Mouse (Mus musculus): Measurements from ENCODE around the gene Gm28635.

Gene Gm28635

DNA sequence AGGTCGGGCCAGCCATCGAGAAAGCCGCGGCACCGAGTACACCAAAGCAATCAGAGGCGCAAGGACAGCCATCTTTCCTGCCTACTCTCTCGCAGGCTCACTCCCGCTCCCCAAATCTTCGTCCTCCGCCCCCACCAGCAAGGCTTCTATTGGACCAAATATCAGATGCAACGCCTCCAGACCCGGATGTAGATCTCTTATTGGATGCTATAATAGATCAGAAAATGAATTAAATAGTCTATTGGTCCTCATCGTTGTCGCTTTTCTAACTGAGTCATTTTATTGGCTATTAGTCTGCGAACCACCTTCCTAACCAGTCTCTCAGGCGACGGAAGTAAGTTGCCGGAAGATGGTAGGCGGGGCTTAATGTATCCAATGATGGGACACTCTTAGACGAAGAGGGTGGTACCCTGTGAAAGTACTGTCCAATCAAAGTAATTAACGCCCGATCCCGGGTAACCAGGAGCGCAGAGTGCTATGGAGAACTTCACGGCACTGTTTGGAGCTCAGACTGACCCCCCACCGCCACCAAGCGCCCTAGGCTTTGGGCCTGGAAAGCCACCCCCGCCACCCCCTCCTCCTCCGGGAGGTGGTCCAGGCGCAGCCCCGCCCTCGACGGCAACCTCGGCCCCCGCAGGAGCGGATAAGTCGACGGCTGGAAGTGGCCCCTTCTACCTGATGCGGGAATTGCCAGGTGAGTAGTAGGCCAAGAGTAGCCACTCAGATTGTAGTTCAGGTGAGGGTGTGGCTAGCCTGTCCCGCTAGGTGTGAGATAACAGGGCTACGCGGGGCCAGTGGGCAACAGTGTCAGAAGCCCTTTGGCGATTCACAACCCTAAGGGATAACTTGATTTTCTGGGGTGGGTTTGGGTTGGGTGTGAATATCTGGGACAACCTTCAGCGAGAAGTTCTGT is at the start of gene Gm28635, which contains the start of gene Med19:
Gene Gm28635, minus strand, starts transcription at position 74 of the 913 bp plus-strand sequence.
Gene Med19, plus strand, starts transcription at position 435 of the 913 bp plus-strand sequence.
- peak; percentile 96 for DNase-seq (ENCODE audit: low spot score)

- peak; percentile 93 for DNase-seq (ENCODE audit: low spot score)
These were observed 49.5 kb upstream of the Gm28635 start, which contains the start of gene Clp1 for GRCm38 (mm10) chr2:84727172-84727858. Clp1 (minus strand) TSS chr2:84727350.

DNA sequence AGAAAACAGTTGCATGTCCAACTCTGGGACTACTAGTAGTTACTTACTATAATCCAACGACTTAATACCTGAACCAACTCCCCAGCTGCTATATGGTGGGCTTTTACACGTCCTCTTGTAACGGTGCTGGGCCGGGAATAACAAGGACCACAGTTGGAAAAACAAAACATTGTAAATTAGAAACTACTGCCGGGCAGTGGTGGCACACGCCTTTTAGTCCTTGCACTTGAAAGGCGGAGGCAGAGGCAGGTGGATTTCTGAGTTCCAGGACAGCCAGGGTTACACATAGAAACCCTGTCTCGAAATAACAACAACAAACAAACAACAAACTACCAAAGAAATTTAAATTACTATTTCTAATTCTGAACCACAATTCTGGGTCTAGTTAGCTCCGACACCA is 48.9 kb upstream of the Gm28635 start:
- DNase-seq (ENCODE audit: low spot score), result no peak

- DNase-seq (ENCODE audit: low spot score), result no peak
These were observed 47.9 kb upstream of the Gm28635 start for GRCm38 (mm10) chr2:84725770-84726169.

- DNase-seq (ENCODE audit: low spot score), result no peak
These were observed 46.0 kb upstream of the Gm28635 start for GRCm38 (mm10) chr2:84723856-84724255.

- no peak for DNase-seq (ENCODE audit: low spot score)
These were observed 43.3 kb upstream of the Gm28635 start for GRCm38 (mm10) chr2:84721182-84721581.

DNA sequence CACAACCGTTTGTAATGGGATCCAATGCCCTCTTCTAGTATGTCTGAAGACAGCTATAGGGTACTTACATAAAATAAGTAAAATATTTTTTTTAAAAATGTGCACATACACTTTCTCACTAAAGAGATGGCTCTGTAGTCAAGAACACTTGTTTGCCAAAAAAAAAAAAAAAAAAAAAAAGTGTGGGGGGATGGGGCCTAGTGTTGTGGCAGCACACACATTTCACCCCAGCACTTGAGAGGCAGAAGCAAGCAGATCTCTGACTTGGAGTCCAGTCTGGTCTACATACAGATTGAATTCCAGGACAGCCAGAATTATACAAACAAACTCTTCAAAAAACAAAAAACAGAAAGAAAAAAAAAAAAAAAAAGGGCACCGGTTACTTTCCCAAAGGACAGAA is 42.9 kb upstream of the Gm28635 start:
- DNase-seq (ENCODE audit: low spot score), result no peak

- no peak for DNase-seq (ENCODE audit: low spot score)
These were observed 39.5 kb upstream of the Gm28635 start for GRCm38 (mm10) chr2:84717357-84717756.

- no peak for DNase-seq (ENCODE audit: low spot score)
These were observed 38.8 kb upstream of the Gm28635 start for GRCm38 (mm10) chr2:84716423-84717355.

DNA sequence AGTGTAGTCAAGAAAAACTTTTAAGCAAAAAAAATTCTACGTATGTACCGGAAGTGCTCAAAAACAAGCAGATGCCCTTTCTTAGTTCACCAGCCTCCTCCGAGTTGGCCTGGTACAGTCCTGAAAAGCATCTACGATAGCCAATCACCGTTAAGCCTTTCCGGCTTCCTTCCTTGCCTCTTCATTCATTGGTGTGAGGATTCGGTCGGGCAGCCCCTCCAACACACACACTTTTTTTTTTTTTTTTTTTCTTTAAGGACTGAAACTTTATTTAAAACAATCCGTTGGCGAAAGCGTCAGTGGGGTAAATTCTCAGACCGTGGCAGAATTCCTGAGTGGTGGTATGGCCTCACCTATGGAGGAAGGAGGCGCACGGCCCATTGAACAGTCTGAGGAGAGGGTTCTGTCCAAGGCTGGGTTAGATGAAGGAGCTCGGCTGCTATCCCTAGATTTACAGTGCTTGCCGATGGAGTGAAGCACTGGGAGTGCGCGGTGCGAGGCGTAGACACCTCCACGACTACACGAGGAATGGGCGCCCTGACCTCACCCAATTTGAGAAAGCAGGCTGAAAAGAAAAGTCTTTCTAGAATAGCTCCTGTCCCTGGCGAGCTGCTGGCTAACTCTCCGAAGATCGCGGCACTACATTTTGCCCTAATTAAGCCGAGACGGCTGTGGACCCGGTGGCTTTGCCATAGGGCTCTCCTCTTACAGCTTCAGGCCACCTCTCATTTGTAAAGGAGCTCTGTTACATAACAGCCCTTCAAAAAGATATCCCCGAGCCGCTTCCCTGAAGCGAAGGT is 37.9 kb upstream of the Gm28635 start:
- peak; percentile 91 for DNase-seq (ENCODE audit: low spot score)

GRCm38 (mm10) chr2:84714811-84715561 is 37.1 kb upstream of the Gm28635 start, which contains the start of gene Zdhhc5:
Zdhhc5 (minus strand) TSS chr2:84715180.
- DNase-seq (ENCODE audit: low spot score), result peak; percentile 99

- no peak for DNase-seq (ENCODE audit: low spot score)
These were observed 36.6 kb upstream of the Gm28635 start for GRCm38 (mm10) chr2:84714422-84714810.

- DNase-seq (ENCODE audit: low spot score), result no peak
These were observed 34.1 kb upstream of the Gm28635 start for GRCm38 (mm10) chr2:84711898-84712297.

GRCm38 (mm10) chr2:84707523-84707922 is 29.7 kb upstream of the Gm28635 start:
- no peak for DNase-seq (ENCODE audit: low spot score)

GRCm38 (mm10) chr2:84705295-84705694 is 27.5 kb upstream of the Gm28635 start:
- DNase-seq (ENCODE audit: low spot score), result no peak

- DNase-seq (ENCODE audit: low spot score), result no peak
These were observed 26.5 kb upstream of the Gm28635 start for GRCm38 (mm10) chr2:84704329-84704728.

DNA sequence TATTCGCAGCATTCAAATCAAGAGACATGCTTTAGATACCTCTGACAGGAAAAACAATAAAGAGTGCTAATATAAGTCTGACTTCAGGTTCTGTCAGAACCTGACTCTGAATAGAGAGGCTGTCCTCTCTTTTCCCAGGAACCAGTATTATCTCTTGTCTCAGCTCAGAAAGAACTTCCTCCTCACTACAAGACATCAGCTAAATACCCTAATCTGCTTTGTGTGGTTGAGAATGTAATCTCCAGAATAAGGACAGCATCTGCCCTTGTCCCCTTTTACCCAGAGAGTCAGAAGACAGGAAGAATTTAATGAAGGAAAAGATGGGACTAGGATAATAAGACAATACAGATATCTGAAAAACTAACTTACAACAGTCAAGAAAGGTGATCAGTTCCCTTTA is 25.7 kb upstream of the Gm28635 start:
- DNase-seq (ENCODE audit: low spot score), result no peak

GRCm38 (mm10) chr2:84695007-84695695 is 17.3 kb upstream of the Gm28635 start:
- DNase-seq (ENCODE audit: low spot score), result no peak

- DNase-seq (ENCODE audit: low spot score), result no peak
These were observed 12.2 kb upstream of the Gm28635 start for GRCm38 (mm10) chr2:84690050-84690449.

Data from T-cell, adult 2 months (primary cell).